In genomic region chr4:129462118-129462517, GRCm38 (mm10) we compare ENCODE assay signal across 9 mouse cellular contexts. TPM values are rescaled to one million over a fixed set of nuclear protein-coding genes. Genes with fewer than 3 reads are reported as not detected.
DNase-seq lines count a peak whose midpoint lies in the region; ATAC-seq and TF ChIP-seq lines count a peak whose summit lies in the region.
"Had no signal": no experiment of that assay in that cellular context is flagged by ENCODE, and none has a peak within 500 bp of the region (broad histone marks: within the 10 kb centered on the region; RNA-seq: fewer than 3 reads in every experiment).

No protein-coding gene starts in this region.

- no peak for ATAC-seq in forebrain, postnatal 0 days
- ATAC-seq in limb, embryonic 13.5 days (ENCODE audit: low FRiP score, low read depth) = no peak
- ATAC-seq in stomach, postnatal 0 days (ENCODE audit: low FRiP score, low TSS enrichment) = peak; percentile 3; the same call in 1 of the 2 replicates

- intact Hi-C loops in gastrocnemius, adult 2 months (cut with DNase I) = loop anchor here (5.0 kb wide), 1 partner anchor 275 kb away; the partner anchor contains the start of genes S100pbp and Yars

- H3K4me2 ChIP-seq in forebrain, postnatal 0 days (ENCODE audit: low read depth) = peak overlapping the region; percentile 83
- H3K4me2 ChIP-seq in limb, embryonic 13.5 days (replicated peaks) = peak overlapping the region; percentile 89
- peak overlapping the region; percentile 70 for H3K4me2 ChIP-seq in stomach, postnatal 0 days (replicated peaks; ENCODE audit: low read depth)

- H3K79me2 ChIP-seq in MEL (ENCODE audit: control insufficient read depth, insufficient read depth, low read length, poor library complexity) = no peaks in the 10 kb centered on the region; the same call in 1 of the 2 replicates

- DNase-seq in gastrocnemius, adult 2 months = no peak
- no peak for DNase-seq in gastrocnemius, adult 8-10 months (ENCODE audit: low spot score in 2 of 2)
- DNase-seq in MEL (ENCODE audit: low read depth, low spot score) = no peak
- DNase-seq in forebrain, postnatal 0 days = no peak
- no peak for DNase-seq in stomach, postnatal 0 days (ENCODE audit: low spot score)
- no peak for DNase-seq in layer of hippocampus, postnatal 14 days (ENCODE audit: low spot score in 2 of 2)
- no peak for DNase-seq in left cerebral cortex, adult 18-20 months (ENCODE audit: low spot score in 2 of 2)

- no peaks in the 10 kb centered on the region for H3K9me3 ChIP-seq in MEL (replicated peaks; ENCODE audit: insufficient read depth, low read length)
- H3K9me3 ChIP-seq in forebrain, postnatal 0 days (ENCODE audit: low read length) = no peaks in the 10 kb centered on the region
- no peaks in the 10 kb centered on the region for H3K9me3 ChIP-seq in limb, embryonic 13.5 days
- H3K9me3 ChIP-seq in stomach, postnatal 0 days (ENCODE audit: control insufficient read depth, low read length) = no peaks in the 10 kb centered on the region

- no peaks in the 10 kb centered on the region for H3K27me3 ChIP-seq in MEL (ENCODE audit: control insufficient read depth in 1 of 2, insufficient read depth in 2 of 2, low read length in 2 of 2)
- no peaks in the 10 kb centered on the region for H3K27me3 ChIP-seq in forebrain, postnatal 0 days (ENCODE audit: insufficient read depth, low read length)
- H3K27me3 ChIP-seq in limb, embryonic 13.5 days = no peaks in the 10 kb centered on the region
- H3K27me3 ChIP-seq in stomach, postnatal 0 days (ENCODE audit: control insufficient read depth, insufficient read depth, low read length) = no peaks in the 10 kb centered on the region

- H3K9ac ChIP-seq in MEL (ENCODE audit: control insufficient read depth, low read depth, low read length, poor library complexity, severe bottlenecking) = peak overlapping the region; percentile 87
- peak overlapping the region; percentile 84 for H3K9ac ChIP-seq in forebrain, postnatal 0 days
- peak overlapping the region; percentile 86 for H3K9ac ChIP-seq in limb, embryonic 13.5 days
- peak overlapping the region; percentile 88 for H3K9ac ChIP-seq in stomach, postnatal 0 days (ENCODE audit: low read length)

- peak overlapping the region; percentile 92 for H3K4me3 ChIP-seq in gastrocnemius, adult 2 months
- H3K4me3 ChIP-seq in MEL (ENCODE audit: control insufficient read depth in 1 of 2, insufficient read depth in 1 of 2, low read depth in 2 of 2, low read length in 2 of 2) = peak overlapping the region; percentile 90
- peak overlapping the region; percentile 90 for H3K4me3 ChIP-seq in forebrain, postnatal 0 days (ENCODE audit: low read depth, low read length)
- peak overlapping the region; percentile 94 for H3K4me3 ChIP-seq in limb, embryonic 13.5 days
- peak overlapping the region; percentile 93 for H3K4me3 ChIP-seq in stomach, postnatal 0 days (ENCODE audit: low read depth, low read length)

- peak overlapping the region; percentile 97 for H3K27ac ChIP-seq in gastrocnemius, adult 2 months
- H3K27ac ChIP-seq in MEL (ENCODE audit: control insufficient read depth, low read depth, low read length) = no peak overlapping the region
- peak overlapping the region; percentile 80 for H3K27ac ChIP-seq in forebrain, postnatal 0 days (ENCODE audit: low read depth, low read length)
- peak overlapping the region; percentile 52; the same call in 1 of the 2 replicates for H3K27ac ChIP-seq in limb, embryonic 13.5 days
- H3K27ac ChIP-seq in stomach, postnatal 0 days (replicated peaks) = peak overlapping the region; percentile 87

- TF ChIP-seq EP300 in MEL (IDR thresholded peaks at IDR 0.05; ENCODE audit: low read depth in 1 of 2, low read length in 2 of 2) = no peak
- no peak for TF ChIP-seq EP300 in stomach, postnatal 0 days (optimal IDR thresholded peaks at IDR 0.05)

- TF ChIP-seq CTCF in gastrocnemius, adult 2 months (IDR thresholded peaks at IDR 0.05) = no peak
- TF ChIP-seq CTCF in MEL (IDR thresholded peaks at IDR 0.05 in 2 of 3, conservative IDR thresholded peaks at IDR 0.05 in 1 of 3; ENCODE audit: control insufficient read depth in 1 of 3, insufficient read depth in 1 of 3, low read depth in 2 of 3, low read length in 3 of 3, poor library complexity in 1 of 3, severe bottlenecking in 1 of 3) = no peak
- TF ChIP-seq CTCF in forebrain, postnatal 0 days (IDR thresholded peaks at IDR 0.05; ENCODE audit: low read depth) = no peak
- no peak for TF ChIP-seq CTCF in stomach, postnatal 0 days (IDR thresholded peaks at IDR 0.05; ENCODE audit: low read depth)

- WGBS in forebrain, postnatal 0 days = 22% methylated on average over 3 of the region's 3 CpGs
- 46% methylated on average over 3 of the region's 3 CpGs for WGBS in limb, embryonic 13.5 days
- 41% methylated on average over 3 of the region's 3 CpGs for WGBS in stomach, postnatal 0 days

- no peak for TF ChIP-seq POLR2A in MEL (IDR thresholded peaks at IDR 0.05; ENCODE audit: control insufficient read depth in 1 of 2, insufficient read depth in 1 of 2, low read depth in 1 of 2, low read length in 2 of 2, poor library complexity in 1 of 2)

- no peak for TF ChIP-seq RAD21 in MEL (IDR thresholded peaks at IDR 0.05; ENCODE audit: low read depth, low read length)

- peaks cover 0 to 12% of the 10 kb centered on the region in 2 experiments; a peak in 2 of 4 replicates for H3K36me3 ChIP-seq in MEL (ENCODE audit: control insufficient read depth in 1 of 2, insufficient read depth in 2 of 2, low read length in 2 of 2)
- H3K36me3 ChIP-seq in forebrain, postnatal 0 days (ENCODE audit: insufficient read depth) = peaks cover 32% of the 10 kb centered on the region
- H3K36me3 ChIP-seq in limb, embryonic 13.5 days = peaks cover 27% of the 10 kb centered on the region
- peaks cover 11% of the 10 kb centered on the region for H3K36me3 ChIP-seq in stomach, postnatal 0 days (ENCODE audit: control insufficient read depth, insufficient read depth, low read length)

- peaks cover 14 to 23% of the 10 kb centered on the region in 2 experiments for H3K4me1 ChIP-seq in MEL (ENCODE audit: control insufficient read depth in 1 of 2, insufficient read depth in 2 of 2, low read length in 2 of 2)
- H3K4me1 ChIP-seq in forebrain, postnatal 0 days (ENCODE audit: insufficient read depth) = peaks cover 7% of the 10 kb centered on the region
- peaks cover 8% of the 10 kb centered on the region for H3K4me1 ChIP-seq in limb, embryonic 13.5 days
- H3K4me1 ChIP-seq in stomach, postnatal 0 days (replicated peaks; ENCODE audit: control insufficient read depth, insufficient read depth) = peaks cover 3% of the 10 kb centered on the region; the same call in 1 of the 2 replicates

RNA-seq across cellular contexts. Expression of gene Bsdc1, which starts 0.7 kb away (rescaled TPM):
- total RNA-seq in gastrocnemius, adult 2 months (2021) = 10 to 100 TPM; 34.8 to 36.4 TPM
- total RNA-seq in gastrocnemius, adult 8-10 months (2022) = 10 to 100 TPM; 37.3 to 42.5 (median 41.0) TPM
- 14.1 TPM in 2 replicates for total RNA-seq in MEL (2012; rRNA removed)
- polyA plus RNA-seq in MEL (2012; ENCODE audit: insufficient read depth in 1 of 2, insufficient read length in 2 of 2, low read depth in 1 of 2, low replicate concordance in 2 of 2, missing spikeins in 1 of 2) = 10 to 100 TPM in 1 of 2 experiments, not detected in 1; 19.2 TPM
- 57.0 and 61.6 TPM in 2 replicates for total RNA-seq in forebrain, postnatal 0 days (2014; rRNA removed)
- 25.6 and 28.4 TPM in 2 replicates for polyA plus RNA-seq in forebrain, postnatal 0 days (2015; fragmentation: Nextera tagmentation; extraction: Ambion mirVana)
- 27.9 and 30.3 TPM in 2 replicates for polyA plus RNA-seq in limb, embryonic 13.5 days (2015; fragmentation: Nextera tagmentation; extraction: Ambion mirVana)
- polyA plus RNA-seq in stomach, postnatal 0 days (2015; fragmentation: Nextera tagmentation; extraction: Ambion mirVana) = 16.7 and 17.9 TPM in 2 replicates
- 10 to 100 TPM; 52.2 to 54.2 TPM for total RNA-seq in layer of hippocampus, postnatal 14 days (2021)
- total RNA-seq in left cerebral cortex, adult 18-20 months (2021) = 10 to 100 TPM; 59.8 to 62.7 TPM

RNA-seq across cellular contexts. Expression of gene Zbtb8b, which starts 21.5 kb away (rescaled TPM):
- total RNA-seq in gastrocnemius, adult 2 months (2021) = not detected
- total RNA-seq in gastrocnemius, adult 8-10 months (2022) = not detected
- 0.08 and 0.16 TPM in 2 replicates for total RNA-seq in MEL (2012; rRNA removed)
- polyA plus RNA-seq in MEL (2012; ENCODE audit: insufficient read depth in 1 of 2, insufficient read length in 2 of 2, low read depth in 1 of 2, low replicate concordance in 2 of 2, missing spikeins in 1 of 2) = under 1 TPM in 1 of 2 experiments, not detected in 1; 0.29 TPM
- total RNA-seq in forebrain, postnatal 0 days (2014; rRNA removed) = 7.0 and 10.5 TPM in 2 replicates
- polyA plus RNA-seq in forebrain, postnatal 0 days (2015; fragmentation: Nextera tagmentation; extraction: Ambion mirVana) = 6.0 and 9.2 TPM in 2 replicates
- polyA plus RNA-seq in limb, embryonic 13.5 days (2015; fragmentation: Nextera tagmentation; extraction: Ambion mirVana) = 1.9 TPM in 2 replicates
- polyA plus RNA-seq in stomach, postnatal 0 days (2015; fragmentation: Nextera tagmentation; extraction: Ambion mirVana) = 0.68 and 0.72 TPM in 2 replicates
- total RNA-seq in layer of hippocampus, postnatal 14 days (2021) = 1 to 10 TPM; 4.0 to 5.0 TPM
- total RNA-seq in left cerebral cortex, adult 18-20 months (2021) = 1 to 10 TPM; 6.2 to 7.2 TPM

RNA-seq across cellular contexts. Expression of gene Tssk3, which starts 28.7 kb away (rescaled TPM):
- total RNA-seq in gastrocnemius, adult 2 months (2021) = not detected
- not detected for total RNA-seq in gastrocnemius, adult 8-10 months (2022)
- not detected in 2 replicates for total RNA-seq in MEL (2012; rRNA removed)
- polyA plus RNA-seq in MEL (2012; ENCODE audit: insufficient read depth in 1 of 2, insufficient read length in 2 of 2, low read depth in 1 of 2, low replicate concordance in 2 of 2, missing spikeins in 1 of 2) = not detected
- 0.24 and 0.46 TPM in 2 replicates for total RNA-seq in forebrain, postnatal 0 days (2014; rRNA removed)
- 0.62 and 0.98 TPM in 2 replicates for polyA plus RNA-seq in forebrain, postnatal 0 days (2015; fragmentation: Nextera tagmentation; extraction: Ambion mirVana)
- polyA plus RNA-seq in limb, embryonic 13.5 days (2015; fragmentation: Nextera tagmentation; extraction: Ambion mirVana) = not detected in 2 replicates
- polyA plus RNA-seq in stomach, postnatal 0 days (2015; fragmentation: Nextera tagmentation; extraction: Ambion mirVana) = 0.07 TPM in 1 of 2 replicates, not detected in the other
- not detected for total RNA-seq in layer of hippocampus, postnatal 14 days (2021)
- total RNA-seq in left cerebral cortex, adult 18-20 months (2021) = not detected
- polyA plus RNA-seq: large intestine, adult 2 months had no signal

RNA-seq across cellular contexts. Expression of gene Fam229a, which starts 28.9 kb away (rescaled TPM):
- total RNA-seq in gastrocnemius, adult 2 months (2021) = not detected
- total RNA-seq in gastrocnemius, adult 8-10 months (2022) = not detected
- total RNA-seq in MEL (2012; rRNA removed) = not detected in 2 replicates
- polyA plus RNA-seq in MEL (2012; ENCODE audit: insufficient read depth in 1 of 2, insufficient read length in 2 of 2, low read depth in 1 of 2, low replicate concordance in 2 of 2, missing spikeins in 1 of 2) = not detected
- total RNA-seq in forebrain, postnatal 0 days (2014; rRNA removed) = 1.8 TPM in 1 of 2 replicates, not detected in the other
- 1.7 and 2.6 TPM in 2 replicates for polyA plus RNA-seq in forebrain, postnatal 0 days (2015; fragmentation: Nextera tagmentation; extraction: Ambion mirVana)
- not detected in 2 replicates for polyA plus RNA-seq in limb, embryonic 13.5 days (2015; fragmentation: Nextera tagmentation; extraction: Ambion mirVana)
- polyA plus RNA-seq in stomach, postnatal 0 days (2015; fragmentation: Nextera tagmentation; extraction: Ambion mirVana) = 0.36 and 0.44 TPM in 2 replicates
- total RNA-seq in layer of hippocampus, postnatal 14 days (2021) = under 1 TPM in 1 of 2 experiments, not detected in 1; 0.72 TPM
- under 1 TPM in 1 of 2 experiments, not detected in 1; 0.66 TPM for total RNA-seq in left cerebral cortex, adult 18-20 months (2021)

RNA-seq across cellular contexts. Expression of gene Marcksl1, which starts 51.3 kb away (rescaled TPM):
- 1 to 10 TPM in 1 of 2 experiments, under 1 TPM in 1; 0.69 to 1.1 TPM for total RNA-seq in gastrocnemius, adult 2 months (2021)
- total RNA-seq in gastrocnemius, adult 8-10 months (2022) = 1 to 10 TPM in 2 of 4 experiments, under 1 TPM in 2; 0.19 to 1.1 (median 0.78) TPM
- 25.3 and 26.9 TPM in 2 replicates for total RNA-seq in MEL (2012; rRNA removed)
- polyA plus RNA-seq in MEL (2012; ENCODE audit: insufficient read depth in 1 of 2, insufficient read length in 2 of 2, low read depth in 1 of 2, low replicate concordance in 2 of 2, missing spikeins in 1 of 2) = 10 to 100 TPM in 1 of 2 experiments, not detected in 1; 62.7 TPM
- total RNA-seq in forebrain, postnatal 0 days (2014; rRNA removed) = 1,946 and 1,960 TPM in 2 replicates
- polyA plus RNA-seq in forebrain, postnatal 0 days (2015; fragmentation: Nextera tagmentation; extraction: Ambion mirVana) = 2,276 and 2,298 TPM in 2 replicates
- 957 and 1,008 TPM in 2 replicates for polyA plus RNA-seq in limb, embryonic 13.5 days (2015; fragmentation: Nextera tagmentation; extraction: Ambion mirVana)
- polyA plus RNA-seq in stomach, postnatal 0 days (2015; fragmentation: Nextera tagmentation; extraction: Ambion mirVana) = 153 and 174 TPM in 2 replicates
- 100 to 1,000 TPM; 372 to 379 TPM for total RNA-seq in layer of hippocampus, postnatal 14 days (2021)
- total RNA-seq in left cerebral cortex, adult 18-20 months (2021) = 10 to 100 TPM; 58.3 to 84.6 TPM
